ENCODE assay signal across 9 mouse cellular contexts in the genomic region with DNA sequence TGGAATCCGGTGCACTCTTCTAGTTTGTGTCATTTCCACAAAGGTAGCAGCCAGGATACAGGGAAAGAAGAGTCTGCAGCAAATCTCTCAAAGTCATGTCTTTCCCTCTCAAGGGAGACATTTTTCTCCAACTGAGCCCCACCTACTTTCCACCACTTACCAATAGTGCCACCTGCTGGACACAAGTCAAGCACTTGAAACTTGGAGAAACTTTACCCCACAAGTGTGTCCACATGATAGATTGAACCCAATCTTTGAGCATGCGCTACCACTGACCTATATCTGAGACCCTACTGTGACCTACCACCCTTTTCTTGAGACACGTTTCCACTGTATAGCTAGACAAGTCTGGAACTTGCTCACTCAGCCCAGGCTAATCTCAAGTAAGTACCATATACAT. TPM values are rescaled to one million over a fixed set of nuclear protein-coding genes. Genes with fewer than 3 reads are reported as not detected.
DNase-seq lines count a peak whose midpoint lies in the region; ATAC-seq and TF ChIP-seq lines count a peak whose summit lies in the region.
"Had no signal": no experiment of that assay in that cellular context is flagged by ENCODE, and none has a peak within 500 bp of the region (broad histone marks: within the 10 kb centered on the region; RNA-seq: fewer than 3 reads in every experiment).

No protein-coding gene starts in this region.

- dilution Hi-C loops in CH12.LX (cut with MboI; ENCODE audit: extremely low pct_ligation_motif_present, extremely low pct_unique_long_range_greater_than_20kb, low sequenced_read_pairs): no loop called here

- H3K4me1 ChIP-seq in hindbrain, postnatal 0 days (ENCODE audit: insufficient read depth, low read length): no peaks in the 10 kb centered on the region
- peaks cover 8% of the 10 kb centered on the region for H3K4me1 ChIP-seq in hindbrain, embryonic 12.5 days
- peaks cover 2 to 10% of the 10 kb centered on the region in 2 experiments; a peak in 3 of 4 replicates for H3K4me1 ChIP-seq in CH12.LX (ENCODE audit: control insufficient read depth in 1 of 2, insufficient read depth in 2 of 2)

- peak; percentile 56 for TF ChIP-seq CTCF in hindbrain, postnatal 0 days (IDR thresholded peaks at IDR 0.05; ENCODE audit: low read depth)
- peak; percentile 45 to 75; a peak in 2 of 4 replicates for TF ChIP-seq CTCF in CH12.LX (conservative IDR thresholded peaks at IDR 0.05 in 1 of 2, IDR thresholded peaks at IDR 0.05 in 1 of 2; ENCODE audit: low read depth in 2 of 2, low read length in 2 of 2)

- no peak for TF ChIP-seq POLR2A in CH12.LX (IDR thresholded peaks at IDR 0.05; ENCODE audit: low read depth, low read length)

- ATAC-seq in hindbrain, postnatal 0 days: no peak
- ATAC-seq in hindbrain, embryonic 12.5 days (ENCODE audit: low FRiP score): no peak

- no peak overlapping the region for H3K4me2 ChIP-seq in hindbrain, postnatal 0 days (ENCODE audit: low read depth, low read length)
- H3K4me2 ChIP-seq in hindbrain, embryonic 12.5 days (replicated peaks): no peak overlapping the region
- no peak overlapping the region for H3K4me2 ChIP-seq in CH12.LX (ENCODE audit: insufficient read depth, low read depth, poor library complexity, severe bottlenecking)

- peaks cover 23% of the 10 kb centered on the region for H3K36me3 ChIP-seq in hindbrain, postnatal 0 days (ENCODE audit: insufficient read depth, low read length)
- peaks cover 35% of the 10 kb centered on the region for H3K36me3 ChIP-seq in hindbrain, embryonic 12.5 days
- peaks cover 29 to 43% of the 10 kb centered on the region in 2 experiments for H3K36me3 ChIP-seq in CH12.LX (replicated peaks in 1 of 2; ENCODE audit: control insufficient read depth in 1 of 2, insufficient read depth in 1 of 2, low read length in 1 of 2)

- no peaks in the 10 kb centered on the region for H3K9me3 ChIP-seq in hindbrain, postnatal 0 days (ENCODE audit: low read length)
- no peaks in the 10 kb centered on the region for H3K9me3 ChIP-seq in hindbrain, embryonic 12.5 days (replicated peaks)
- no peaks in the 10 kb centered on the region for H3K9me3 ChIP-seq in CH12.LX (replicated peaks; ENCODE audit: low read length)

- TF ChIP-seq RAD21 in CH12.LX (IDR thresholded peaks at IDR 0.05; ENCODE audit: low read depth, low read length): peak; percentile 51

- H3K9ac ChIP-seq in hindbrain, postnatal 0 days (replicated peaks; ENCODE audit: low read length): no peak overlapping the region
- no peak overlapping the region for H3K9ac ChIP-seq in hindbrain, embryonic 12.5 days
- no peak overlapping the region for H3K9ac ChIP-seq in CH12.LX (ENCODE audit: insufficient read depth, low read depth)

- H3K79me2 ChIP-seq in CH12.LX (replicated peaks; ENCODE audit: control insufficient read depth, extremely low read depth, insufficient read depth, poor library complexity, severe bottlenecking): 0 out of 2 replicates have a peak, but pooled peaks cover 8% of the 10 kb centered on the region

- H3K27ac ChIP-seq in hindbrain, postnatal 0 days: no peak overlapping the region
- H3K27ac ChIP-seq in hindbrain, embryonic 12.5 days: no peak overlapping the region
- H3K27ac ChIP-seq in CH12.LX (ENCODE audit: insufficient read depth, low read depth): no peak overlapping the region

- no peak for TF ChIP-seq EP300 in CH12.LX (IDR thresholded peaks at IDR 0.05; ENCODE audit: low read length)

- in situ Hi-C loops in CH12.LX (cut with MboI; ENCODE audit: low pct_ligation_motif_present, low pct_unique_long_range_greater_than_20kb, low sequenced_read_pairs): no loop called here

- no peaks in the 10 kb centered on the region for H3K27me3 ChIP-seq in hindbrain, postnatal 0 days (ENCODE audit: insufficient read depth, low read length)
- no peaks in the 10 kb centered on the region for H3K27me3 ChIP-seq in hindbrain, embryonic 12.5 days
- no peaks in the 10 kb centered on the region for H3K27me3 ChIP-seq in CH12.LX (replicated peaks)

- 51% methylated on average over 3 of the region's 3 CpGs for WGBS in hindbrain, postnatal 0 days
- 38% methylated on average over 3 of the region's 3 CpGs for WGBS in hindbrain, embryonic 12.5 days

- H3K4me3 ChIP-seq in hindbrain, postnatal 0 days (ENCODE audit: low read length): no peak overlapping the region
- no peak overlapping the region for H3K4me3 ChIP-seq in hindbrain, embryonic 12.5 days
- H3K4me3 ChIP-seq in CH12.LX (replicated peaks in 1 of 3; ENCODE audit: low read depth in 2 of 3, low read length in 2 of 3, poor library complexity in 1 of 3): no peak overlapping the region
- H3K4me3 ChIP-seq: erythroblast, embryonic 14.5 days had no signal

- DNase-seq in hindbrain, postnatal 0 days (ENCODE audit: low spot score): peak; percentile 32
- peak; percentile 73 for DNase-seq in CH12.LX (ENCODE audit: extremely low read depth)
- peak; percentile 22 to 57 for DNase-seq in adrenal gland, postnatal 36 days
- peak; percentile 39 to 47 for DNase-seq in kidney, postnatal 4 days
- DNase-seq in spleen, postnatal 10 days (ENCODE audit: low spot score in 2 of 2): peak; percentile 39 to 76
- DNase-seq in cerebellum, adult 11 months: no peak
- DNase-seq in layer of hippocampus, adult 11-12 months (ENCODE audit: low spot score): no peak

TF ChIP-seq in CH12.LX, 34 proteins besides CTCF, POLR2A, EP300 and RAD21:
- TF ChIP-seq MAZ (IDR thresholded peaks at IDR 0.05; ENCODE audit: low read depth, low read length) (no peak), MYC (IDR thresholded peaks at IDR 0.05; ENCODE audit: low read depth, low read length) (0 out of 2 replicates have a peak, but pooled peaks have one; percentile 49), HCFC1 (IDR thresholded peaks at IDR 0.05; ENCODE audit: low read depth, low read length) (peak; percentile 23; the same call in 1 of the 2 replicates), SIN3A (IDR thresholded peaks at IDR 0.05; ENCODE audit: low read length) (no peak), SMC3 (IDR thresholded peaks at IDR 0.05; ENCODE audit: low read depth, low read length) (peak; percentile 33)

RNA-seq across cellular contexts. Expression of a gene that starts 1.9 kb away (rescaled TPM):
- total RNA-seq in hindbrain, postnatal 0 days (2014; rRNA removed): 37.6 and 42.7 TPM in 2 replicates
- polyA plus RNA-seq in hindbrain, postnatal 0 days (2015; fragmentation: Nextera tagmentation; extraction: Ambion mirVana): 61.6 and 65.7 TPM in 2 replicates
- 63.4 and 68.1 TPM in 2 replicates for polyA plus RNA-seq in hindbrain, embryonic 12.5 days (2016; fragmentation: Nextera tagmentation; extraction: Ambion mirVana)
- 41.4 and 51.6 TPM in 2 replicates for total RNA-seq in CH12.LX (2012; rRNA removed)
- total RNA-seq in CH12.LX (2014; rRNA removed): 39.5 and 41.2 TPM in 2 replicates
- polyA plus RNA-seq in CH12.LX (2012; ENCODE audit: insufficient read length, low read depth): 27.9 and 30.1 TPM in 2 replicates
- 10 to 100 TPM; 21.8 to 23.9 TPM for total RNA-seq in adrenal gland, postnatal 36 days (2021)

RNA-seq across cellular contexts. Expression of a gene that starts 28.9 kb away (rescaled TPM):
- total RNA-seq in hindbrain, postnatal 0 days (2014; rRNA removed): 108 and 118 TPM in 2 replicates
- polyA plus RNA-seq in hindbrain, postnatal 0 days (2015; fragmentation: Nextera tagmentation; extraction: Ambion mirVana): 123 and 127 TPM in 2 replicates
- polyA plus RNA-seq in hindbrain, embryonic 12.5 days (2016; fragmentation: Nextera tagmentation; extraction: Ambion mirVana): 220 and 226 TPM in 2 replicates
- 161 and 180 TPM in 2 replicates for total RNA-seq in CH12.LX (2012; rRNA removed)
- 341 and 373 TPM in 2 replicates for total RNA-seq in CH12.LX (2014; rRNA removed)
- 180 and 202 TPM in 2 replicates for polyA plus RNA-seq in CH12.LX (2012; ENCODE audit: insufficient read length, low read depth)
- 10 to 100 TPM; 74.8 to 76.1 TPM for total RNA-seq in adrenal gland, postnatal 36 days (2021)

RNA-seq across cellular contexts. Expression of a gene that starts 31.8 kb away (rescaled TPM):
- total RNA-seq in hindbrain, postnatal 0 days (2014; rRNA removed): 389 and 393 TPM in 2 replicates
- 413 and 448 TPM in 2 replicates for polyA plus RNA-seq in hindbrain, postnatal 0 days (2015; fragmentation: Nextera tagmentation; extraction: Ambion mirVana)
- polyA plus RNA-seq in hindbrain, embryonic 12.5 days (2016; fragmentation: Nextera tagmentation; extraction: Ambion mirVana): 239 and 241 TPM in 2 replicates
- total RNA-seq in CH12.LX (2012; rRNA removed) (243 and 332 TPM in 2 replicates), CH12.LX (2014; rRNA removed) (227 and 278 TPM in 2 replicates)
- 681 and 693 TPM in 2 replicates for polyA plus RNA-seq in CH12.LX (2012; ENCODE audit: insufficient read length, low read depth)
- 100 to 1,000 TPM; 373 to 429 TPM for total RNA-seq in adrenal gland, postnatal 36 days (2021)

RNA-seq across cellular contexts. Expression of a gene that starts 52.5 kb away (rescaled TPM):
- not detected in 2 replicates for total RNA-seq in hindbrain, postnatal 0 days (2014; rRNA removed)
- not detected in 2 replicates for polyA plus RNA-seq in hindbrain, postnatal 0 days (2015; fragmentation: Nextera tagmentation; extraction: Ambion mirVana)
- polyA plus RNA-seq in hindbrain, embryonic 12.5 days (2016; fragmentation: Nextera tagmentation; extraction: Ambion mirVana): not detected in 2 replicates
- total RNA-seq in CH12.LX (2012; rRNA removed) (not detected in 2 replicates), CH12.LX (2014; rRNA removed) (not detected in 2 replicates)
- polyA plus RNA-seq in CH12.LX (2012; ENCODE audit: insufficient read length, low read depth): not detected in 2 replicates
- total RNA-seq in adrenal gland, postnatal 36 days (2021): not detected
- polyA plus RNA-seq: erythroblast, embryonic 14.5 days had no signal

Comparison
In these comparisons a context has a peak if more than half of its experiments do, and no peak if none do; other contexts are left out.
1. DNase-seq: peak in hindbrain, postnatal 0 days (single experiment), CH12.LX (single experiment), adrenal gland, postnatal 36 days (2 of 2), kidney, postnatal 4 days (2 of 2) and spleen, postnatal 10 days (2 of 2); none in cerebellum, adult 11 months (single experiment) and layer of hippocampus, adult 11-12 months (single experiment).